Mouse (Mus musculus): ENCODE data around the gene Nkx1-1.

Nkx1-1 gene

DNA sequence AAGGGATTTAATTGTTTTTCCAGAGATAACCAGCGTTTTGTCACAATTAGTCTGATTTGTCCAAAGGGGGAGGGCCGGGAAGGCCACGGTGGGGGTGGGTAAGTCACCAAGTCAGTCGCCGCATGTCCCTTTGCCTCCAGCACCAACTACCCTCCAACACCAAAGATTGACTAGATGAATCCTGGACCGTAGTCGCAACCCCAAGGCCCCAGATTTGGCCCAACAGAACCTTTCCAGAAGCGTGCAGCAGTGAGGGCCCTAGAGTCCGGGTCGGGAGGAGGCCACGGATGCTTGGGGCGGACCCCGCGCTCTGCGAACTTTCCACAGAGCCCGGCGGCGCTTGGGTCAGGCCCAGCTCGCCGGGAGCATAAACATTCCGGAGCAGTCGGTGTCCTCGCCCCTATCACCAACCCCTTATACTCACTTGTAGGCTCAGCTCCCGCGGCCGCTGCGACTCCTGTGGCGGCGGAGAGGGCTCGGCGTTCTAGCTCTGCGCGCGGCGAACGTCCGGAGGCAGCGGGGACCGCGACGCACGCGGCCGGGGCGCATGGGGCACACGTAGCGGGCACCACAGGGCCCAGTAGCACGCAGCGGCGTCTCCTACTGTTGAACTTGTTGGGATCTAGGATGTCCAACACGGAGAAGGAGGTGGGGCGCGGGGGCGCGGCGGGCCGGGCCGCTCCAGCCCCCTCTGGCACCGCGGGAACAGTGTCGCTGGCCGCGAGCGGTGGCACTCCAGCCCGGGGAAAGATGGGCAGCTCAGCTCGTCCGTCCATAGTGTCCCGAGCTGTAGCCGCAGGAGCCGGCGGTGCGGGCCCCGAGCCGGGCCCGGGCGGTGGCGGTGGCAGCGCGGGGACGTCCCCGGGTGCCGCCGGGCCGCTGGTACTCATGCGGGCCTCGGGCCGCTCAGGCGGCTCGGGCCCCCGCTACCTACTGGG, at the start of gene Nkx1-1:
Nkx1-1 (minus strand) TSS at position 776 of the 938 bp plus-strand sequence.
- DNase-seq (ENCODE audit: low spot score in 2 of 2), result no peak

DNA sequence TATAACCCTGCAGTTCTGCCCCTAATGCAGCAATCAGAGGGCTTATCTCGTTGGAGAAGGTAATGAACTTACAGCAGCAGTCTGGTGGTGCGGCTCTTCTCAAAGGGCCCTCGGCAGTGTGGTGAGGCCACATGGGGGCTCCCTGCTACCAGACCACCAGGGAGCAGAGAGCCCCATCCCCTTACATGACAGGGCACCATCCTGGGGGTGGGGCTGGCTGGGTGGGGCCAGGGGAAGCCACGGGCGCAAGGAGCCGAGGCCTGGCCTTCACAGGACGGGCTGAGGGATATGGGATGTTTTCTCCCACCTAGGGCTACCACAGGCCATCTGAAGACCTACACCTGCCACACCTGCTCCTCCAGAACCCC, 47.5 kb upstream of the Nkx1-1 start:
- no peak for DNase-seq (ENCODE audit: low spot score in 2 of 2)

DNA sequence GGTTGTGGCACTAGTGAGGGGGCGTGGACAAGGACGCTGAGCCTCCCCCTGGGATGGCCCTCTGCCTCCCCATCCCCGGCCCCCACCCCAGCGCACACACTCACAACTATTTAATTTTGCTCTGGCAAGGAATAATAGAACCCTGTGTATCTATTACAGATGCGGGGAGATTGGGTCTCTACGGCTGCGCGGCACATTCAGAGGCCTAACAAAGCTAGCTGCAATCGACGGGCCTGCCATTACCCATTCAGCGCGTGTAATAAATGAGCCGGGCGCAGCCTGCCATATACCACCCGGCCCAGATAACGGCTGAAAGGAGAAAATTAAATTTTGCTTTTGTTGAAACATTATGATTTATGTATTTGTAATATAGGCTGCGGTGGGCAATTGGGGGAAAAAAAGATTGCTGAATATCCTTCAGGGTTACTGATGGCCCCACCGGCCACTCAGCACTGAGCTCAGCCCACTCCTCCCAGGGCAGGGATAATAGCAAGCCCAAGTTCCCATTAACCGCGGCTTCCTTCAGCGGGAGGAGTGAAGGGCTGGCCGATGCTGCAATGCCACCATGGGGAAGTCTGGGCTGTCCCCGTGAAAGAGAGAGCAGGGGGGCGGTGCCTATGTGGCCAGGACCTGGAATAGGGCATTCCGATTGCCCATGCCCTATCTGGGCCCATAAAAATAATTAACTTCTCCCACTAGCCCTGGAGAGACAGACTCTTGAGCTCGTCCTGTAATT, 47.0 kb upstream of the Nkx1-1 start:
- DNase-seq (ENCODE audit: low spot score in 2 of 2), result no peak

DNA sequence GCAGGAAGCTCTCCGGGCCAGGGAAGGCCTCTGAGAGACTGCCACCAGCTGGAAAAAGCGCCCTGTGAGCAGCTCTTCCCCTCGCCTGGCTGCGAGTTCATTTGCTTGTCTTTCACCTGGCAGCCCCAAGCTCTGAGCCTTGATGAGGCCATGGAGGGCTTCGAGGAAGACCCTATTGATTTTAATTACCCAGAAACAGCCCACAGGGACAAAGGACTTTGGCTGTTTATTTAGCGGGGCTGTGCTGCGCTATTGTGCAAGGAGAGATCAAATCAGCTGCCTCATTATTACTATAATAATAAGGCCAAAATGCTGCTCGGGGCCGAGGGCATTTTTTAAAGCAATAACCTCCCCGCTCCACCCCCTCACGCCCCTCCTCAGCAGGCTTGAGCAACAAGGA, 31.7 kb upstream of the Nkx1-1 start:
- no peak for DNase-seq (ENCODE audit: low spot score in 2 of 2)

DNA sequence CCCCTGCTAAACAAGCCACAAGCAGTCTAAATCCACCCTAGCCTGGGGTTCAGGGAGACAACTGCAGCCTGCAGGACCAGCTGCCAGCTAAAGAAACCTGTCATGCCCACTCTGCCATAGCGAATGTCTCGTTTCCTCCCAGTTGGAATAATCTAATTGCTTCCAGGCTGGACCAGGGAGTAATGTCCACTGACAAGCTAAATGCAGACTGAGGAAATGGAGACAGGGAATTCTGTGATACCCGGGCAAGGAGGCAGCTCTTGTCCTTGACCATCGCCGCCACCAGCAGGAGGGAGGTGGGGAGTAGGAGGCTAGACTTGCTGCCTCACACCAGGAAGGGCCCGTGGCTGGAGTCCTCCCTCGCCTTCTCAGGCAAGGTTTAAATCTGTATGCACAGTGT, 30.6 kb upstream of the Nkx1-1 start:
- DNase-seq (ENCODE audit: low spot score in 2 of 2), result no peak

DNA sequence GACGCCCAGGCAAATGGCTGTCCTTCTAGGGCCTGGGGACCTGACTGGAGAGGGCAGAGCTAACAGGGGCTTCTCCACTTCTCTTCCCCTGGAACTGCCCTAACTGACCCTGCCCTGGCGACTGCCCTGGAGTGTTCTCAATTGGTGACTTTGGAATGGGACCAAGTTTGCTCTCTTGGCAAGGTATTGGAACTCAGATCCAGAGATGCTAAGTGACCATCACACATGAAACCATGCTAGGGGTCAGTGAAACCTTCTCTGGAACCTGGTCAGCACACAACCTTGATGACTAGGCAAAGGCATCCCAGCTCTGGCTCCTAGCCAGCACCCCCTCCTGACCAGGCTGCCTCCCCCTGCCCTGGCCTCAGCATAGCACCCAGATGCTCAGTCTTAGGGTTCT, 25.3 kb upstream of the Nkx1-1 start:
- DNase-seq (ENCODE audit: low spot score in 2 of 2), result no peak

DNA sequence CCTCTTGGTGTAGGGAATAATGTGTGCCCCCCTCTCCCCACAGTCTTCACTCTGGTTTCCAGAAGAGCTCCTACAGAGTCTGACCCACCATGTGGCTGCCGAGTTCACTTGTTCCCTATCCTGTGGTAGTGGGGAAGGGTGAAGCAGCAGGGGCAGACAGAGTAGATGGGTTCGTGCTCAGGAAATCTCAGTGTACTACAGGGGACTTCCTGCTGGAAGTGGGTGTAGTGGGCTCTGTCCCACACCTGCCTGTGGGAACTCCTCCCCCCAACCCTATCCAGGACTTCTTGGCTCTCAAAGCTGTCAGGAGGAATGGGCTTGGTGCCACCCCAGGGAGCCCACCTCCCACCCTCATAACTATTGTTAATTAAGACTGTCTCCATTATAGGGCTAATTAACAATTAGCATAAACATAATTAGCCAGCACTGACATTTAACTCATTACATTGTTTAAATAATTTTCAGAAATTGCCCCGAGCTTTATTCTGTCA, 24.4 kb upstream of the Nkx1-1 start:
- no peak for DNase-seq (ENCODE audit: low spot score in 2 of 2)

DNA sequence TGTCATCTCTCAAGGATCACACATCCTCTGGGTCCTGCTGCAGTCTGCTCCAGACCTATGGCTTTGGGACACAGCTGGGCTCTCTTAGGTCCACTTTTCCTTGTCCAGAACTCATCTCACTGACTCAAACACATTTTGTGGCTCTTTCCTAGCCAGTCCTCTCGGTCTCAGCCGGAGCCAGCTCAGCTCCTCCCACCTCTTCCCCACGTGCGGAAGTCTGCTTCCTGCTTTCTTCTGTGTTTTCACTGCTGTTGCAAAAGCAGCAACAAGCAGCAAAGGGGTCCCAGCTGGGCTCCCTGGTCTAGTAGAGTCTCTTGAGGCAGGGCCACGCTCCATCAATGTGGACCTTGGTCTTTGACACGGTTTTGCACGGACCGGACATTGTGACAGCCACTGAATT, 22.0 kb upstream of the Nkx1-1 start:
- no peak for DNase-seq (ENCODE audit: low spot score in 2 of 2)

DNA sequence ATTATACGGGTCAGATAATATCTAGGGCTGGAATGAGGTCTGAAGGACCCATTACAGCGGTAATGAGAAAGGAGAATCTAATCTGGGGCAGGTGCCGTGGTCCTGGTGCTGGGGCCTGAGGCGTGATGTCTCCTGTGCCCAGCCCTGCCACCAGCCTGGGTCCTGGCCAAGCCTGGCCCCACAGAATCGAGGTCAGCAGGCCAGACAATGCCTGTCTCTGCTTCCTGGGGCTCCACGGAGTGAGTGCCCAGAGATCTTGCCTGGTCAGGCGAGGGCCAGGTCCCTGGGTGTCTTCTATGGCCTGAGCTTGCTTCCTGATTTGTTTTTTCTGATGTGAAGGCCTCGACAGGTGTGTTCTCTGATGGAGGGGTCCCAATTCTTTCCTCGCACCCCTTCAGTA, 10.0 kb upstream of the Nkx1-1 start:
- no peak for DNase-seq (ENCODE audit: low spot score in 2 of 2)

DNA sequence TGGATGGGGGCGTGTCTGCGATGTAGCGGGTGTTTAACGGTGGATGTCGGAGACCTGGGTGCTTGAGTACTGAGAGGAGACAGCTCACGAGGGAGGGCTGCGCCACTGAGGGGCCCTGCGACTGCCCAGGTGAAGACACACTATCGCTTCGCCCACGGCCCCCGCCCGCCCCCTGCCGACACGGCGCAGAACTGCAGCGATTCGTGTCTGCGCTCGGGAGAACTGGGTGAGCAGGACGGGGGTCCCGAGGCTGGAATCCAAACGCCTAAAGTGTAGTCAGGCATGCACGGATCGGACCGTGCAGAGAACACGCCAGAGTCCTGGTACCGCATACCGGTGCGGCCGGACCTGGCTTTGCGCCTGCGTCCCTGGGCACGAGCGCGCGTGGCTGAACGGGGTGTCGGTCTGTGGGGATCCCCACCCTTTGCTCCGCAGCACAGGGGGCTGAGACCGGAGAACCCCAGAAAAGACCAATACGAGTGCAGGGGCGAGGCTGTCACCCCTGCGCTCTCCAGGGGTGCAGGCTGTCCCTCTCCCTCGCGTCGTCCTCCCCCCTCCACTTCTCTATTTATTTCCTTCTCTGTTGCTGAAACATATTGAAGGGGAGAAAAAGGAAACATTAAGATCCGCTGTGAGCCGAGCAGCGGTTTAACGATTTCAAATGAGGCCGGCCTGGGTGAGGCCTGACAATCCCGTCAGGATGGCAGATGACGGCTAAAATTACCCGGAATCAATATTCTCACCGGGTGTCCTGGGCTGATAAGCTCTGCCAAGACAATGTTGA, 9.3 kb upstream of the Nkx1-1 start:
- peak in 1 of 2 experiments; percentile 26 for DNase-seq (ENCODE audit: low spot score in 2 of 2)

DNA sequence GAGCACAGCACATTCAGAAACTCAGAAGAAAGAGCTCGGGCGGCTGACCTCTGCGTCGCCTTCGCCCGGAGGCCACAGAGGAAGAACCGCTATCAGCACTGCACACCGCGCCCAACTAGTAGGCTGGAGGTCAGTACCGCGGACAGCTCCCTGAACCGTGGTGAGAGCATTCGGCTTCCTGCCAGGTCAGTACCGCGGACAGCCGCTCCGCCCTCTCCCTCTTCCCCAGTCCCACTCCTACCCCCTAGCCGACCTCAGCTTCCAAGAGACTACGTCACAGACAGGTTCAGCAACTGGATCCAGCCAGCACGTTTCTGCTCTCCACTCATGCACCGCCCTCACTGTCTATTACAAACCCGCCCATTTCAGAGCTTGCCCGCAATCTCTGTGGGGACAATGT, 4.4 kb upstream of the Nkx1-1 start:
- DNase-seq (ENCODE audit: low spot score in 2 of 2), result peak; percentile 31 to 62

DNA sequence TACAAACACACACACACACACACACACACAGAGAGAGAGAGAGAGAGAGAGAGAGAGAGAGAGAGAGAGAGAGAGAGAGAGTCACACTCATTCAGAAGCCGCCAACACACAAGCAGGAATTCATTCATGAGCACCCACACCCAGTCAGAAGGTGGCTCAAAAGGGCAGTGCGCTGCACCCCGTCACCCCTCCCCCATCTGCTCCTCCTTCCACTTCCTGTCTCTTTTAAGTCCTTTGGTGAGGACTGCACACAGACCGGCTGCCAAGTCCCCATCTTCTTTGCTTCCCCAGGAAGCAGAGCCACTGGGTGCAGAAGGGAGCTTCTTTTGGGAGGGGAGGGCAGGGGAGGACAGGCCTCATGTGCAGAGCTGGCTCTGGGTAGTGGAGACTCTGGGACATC, 2.2 kb upstream of the Nkx1-1 start:
- no peak for DNase-seq (ENCODE audit: low spot score in 2 of 2)

DNA sequence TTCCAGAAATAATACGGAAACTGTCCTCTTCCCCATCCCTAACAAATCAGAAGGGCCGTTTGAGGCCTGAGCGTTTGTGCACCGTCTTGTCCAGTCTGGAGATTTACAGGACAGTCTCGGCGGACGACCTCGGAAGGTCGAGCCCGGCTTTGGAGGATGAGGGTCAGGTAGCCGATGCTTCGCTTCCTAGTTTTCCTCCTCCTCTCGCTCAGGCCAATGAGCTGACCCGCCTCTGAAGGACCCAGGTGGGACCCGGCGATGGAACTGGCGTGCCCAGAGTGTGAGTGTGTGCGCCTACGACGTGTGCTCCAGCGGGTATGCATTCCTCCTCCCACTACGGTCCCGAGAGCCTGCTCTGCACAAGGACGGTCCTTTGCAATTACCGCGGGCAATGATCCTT, 1.4 kb upstream of the Nkx1-1 start:
- DNase-seq (ENCODE audit: low spot score in 2 of 2), result no peak

DNA sequence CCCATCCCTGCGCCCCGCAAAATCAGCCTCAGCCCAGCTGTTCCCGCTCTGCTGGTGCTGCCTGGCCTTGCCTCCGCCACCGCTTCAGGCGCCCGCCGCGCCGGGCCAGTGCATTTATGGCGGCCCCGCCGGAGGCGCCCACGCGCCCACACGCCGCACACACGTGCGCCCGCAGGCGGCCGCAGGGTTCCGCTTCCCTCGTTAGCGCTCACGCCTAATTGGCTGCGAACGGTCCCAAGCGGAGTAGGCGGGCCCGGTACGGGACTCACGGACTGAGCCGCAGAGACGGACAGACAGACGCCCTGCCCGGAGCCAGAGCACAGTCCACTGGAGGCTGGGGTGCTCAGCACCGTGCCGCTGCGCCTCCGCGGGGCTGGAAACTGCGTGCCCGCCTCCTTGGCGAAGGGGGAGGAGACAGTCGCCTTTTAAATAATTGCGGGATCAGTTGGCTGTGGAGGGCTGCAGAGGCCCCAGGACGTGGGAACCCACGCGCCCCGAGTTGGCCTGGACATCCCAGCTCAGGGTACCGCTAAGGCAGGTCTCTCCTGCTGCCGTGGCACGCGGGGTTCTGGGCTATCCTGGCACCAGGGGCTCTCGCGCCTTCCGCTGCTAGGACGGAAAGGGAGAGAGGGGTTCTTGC, 485 bp upstream of the Nkx1-1 start:
- no peak for DNase-seq (ENCODE audit: low spot score in 2 of 2)

DNA sequence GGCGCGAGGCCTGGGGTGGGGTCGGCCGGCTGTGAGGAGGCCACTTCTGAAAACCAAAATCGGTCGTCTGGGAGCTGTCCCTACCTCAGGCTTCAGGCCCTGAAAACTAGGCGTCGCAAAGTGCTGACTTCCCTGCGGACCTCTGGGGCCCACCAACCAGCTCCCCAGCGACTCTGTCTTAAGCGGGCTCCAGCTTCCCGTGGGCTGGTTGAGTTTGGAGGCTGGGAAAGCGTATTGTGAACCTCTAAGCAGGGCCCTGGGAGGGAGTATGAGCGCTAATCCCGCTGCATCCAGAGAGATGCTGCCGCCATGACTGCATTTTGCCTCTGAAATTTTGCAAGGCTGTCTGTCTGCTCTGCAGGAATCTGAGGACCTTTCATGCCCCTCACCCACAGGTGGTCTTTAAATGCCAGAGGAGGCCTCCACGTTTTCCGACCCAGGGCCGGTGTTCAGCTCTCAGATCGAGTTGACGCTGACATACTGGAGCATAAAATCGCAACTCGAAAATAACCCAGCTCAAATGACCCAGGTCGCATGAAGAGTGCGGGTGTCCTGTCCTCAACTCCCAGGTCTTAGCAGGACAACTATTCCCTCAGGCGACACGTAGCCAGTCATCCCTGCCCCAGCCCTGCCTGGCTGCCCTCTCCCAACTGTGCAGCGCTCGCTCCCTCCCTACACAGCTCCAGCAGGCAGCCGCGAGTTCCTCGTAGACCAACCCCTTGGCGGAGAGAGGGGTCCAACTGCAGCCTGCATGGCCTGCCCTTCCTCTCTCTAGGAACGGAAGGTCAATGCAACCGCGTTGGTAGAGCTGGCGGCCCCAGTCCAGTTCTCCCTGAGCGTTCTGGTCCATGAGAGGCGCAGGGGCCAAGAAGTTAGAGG, 1.5 kb downstream of the Nkx1-1 start:
- DNase-seq (ENCODE audit: low spot score in 2 of 2), result no peak

DNA sequence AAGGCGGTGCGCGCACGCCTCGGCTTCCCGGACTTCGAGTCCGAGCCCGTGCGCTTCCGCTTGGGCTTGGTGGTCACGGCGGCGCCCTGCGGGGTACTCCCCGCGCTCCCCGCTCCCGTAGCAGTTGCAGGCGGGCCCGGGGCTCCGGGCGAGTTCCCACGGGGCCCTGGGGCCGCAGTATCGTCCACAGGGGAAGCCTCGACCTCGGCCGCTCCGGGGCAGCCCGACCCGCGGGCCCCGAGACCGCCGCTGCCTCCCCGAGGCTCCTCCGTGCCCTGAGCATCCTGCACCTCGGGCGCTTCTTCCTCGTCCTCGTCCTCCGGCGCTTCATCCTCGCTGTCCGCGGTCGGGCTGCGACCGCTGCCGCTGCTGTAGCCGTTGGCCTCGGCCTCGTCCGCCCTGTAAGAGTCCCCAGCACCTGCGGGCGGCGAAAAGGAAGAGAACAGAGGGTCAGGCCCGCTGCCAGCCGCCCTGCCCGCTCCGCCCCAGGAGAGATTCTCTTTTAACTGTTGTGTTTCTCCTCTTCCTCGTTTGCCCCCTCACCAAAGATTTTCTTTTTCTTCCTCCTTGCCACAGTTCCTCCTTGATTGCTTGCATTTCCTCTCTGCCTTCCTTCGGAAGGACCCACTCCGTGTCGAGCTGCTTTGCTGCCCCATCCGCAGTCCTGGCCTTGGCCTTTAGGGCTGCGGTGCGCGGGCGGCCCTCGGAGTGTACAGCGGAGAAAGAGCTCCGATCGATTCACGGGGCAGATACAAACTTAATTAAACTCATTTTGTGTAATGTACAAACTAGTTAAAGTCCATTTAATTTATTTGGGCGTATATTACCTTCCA, 2.4 kb downstream of the Nkx1-1 start:
- DNase-seq (ENCODE audit: low spot score in 2 of 2), result no peak

DNA sequence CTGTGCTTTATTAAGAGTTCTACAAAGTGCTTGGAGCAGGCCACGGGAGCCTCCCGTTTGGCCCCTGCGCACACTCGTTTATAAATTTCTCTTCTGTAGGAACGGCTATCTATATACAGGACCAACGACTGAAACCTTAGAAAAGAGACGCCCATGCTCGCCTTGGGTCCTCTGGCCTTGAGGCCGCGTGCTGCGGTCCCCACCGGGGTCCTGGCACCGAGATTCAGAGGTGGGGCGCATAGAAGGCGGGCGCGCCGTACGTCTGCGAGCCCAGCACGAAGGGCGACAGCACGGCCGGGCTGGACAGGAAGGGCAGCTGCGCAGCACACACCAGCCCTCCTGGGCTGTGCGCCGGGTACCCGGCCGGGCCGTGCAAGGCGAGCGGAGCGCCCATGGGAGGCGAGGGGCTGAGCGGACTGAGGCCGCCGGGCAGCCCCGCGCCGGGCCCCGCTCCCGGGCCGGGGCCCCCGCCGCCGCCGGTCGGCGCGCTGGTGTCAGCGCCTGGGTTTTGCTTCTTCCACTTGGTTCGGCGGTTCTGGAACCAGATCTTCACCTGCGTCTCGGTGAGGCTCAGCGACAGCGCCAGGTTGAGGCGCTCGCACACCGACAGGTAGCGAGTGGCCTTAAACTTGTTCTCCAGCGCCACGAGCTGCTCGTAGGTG, 3.1 kb downstream of the Nkx1-1 start:
- no peak for DNase-seq (ENCODE audit: low spot score in 2 of 2)

DNA sequence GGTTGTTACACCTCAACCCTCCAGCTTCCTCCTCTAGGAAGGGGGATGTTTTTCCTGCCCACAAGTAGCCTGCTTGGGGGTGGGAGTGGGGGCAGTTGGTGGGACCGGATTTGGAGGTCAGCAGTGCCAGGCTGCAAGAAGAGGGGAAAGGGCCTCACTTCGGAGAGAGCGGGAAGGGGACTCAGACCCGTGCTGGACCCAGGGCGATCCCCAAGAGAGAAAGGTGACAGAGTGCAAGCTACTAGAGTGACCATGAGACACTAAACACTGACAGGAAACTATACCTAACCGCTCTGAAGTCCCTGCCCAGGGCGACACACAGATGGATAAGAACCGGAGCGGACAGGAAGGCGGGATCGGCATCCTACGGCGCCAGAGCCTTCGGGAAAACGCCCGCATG, 3.7 kb downstream of the Nkx1-1 start:
- no peak for DNase-seq (ENCODE audit: low spot score in 2 of 2)

DNA sequence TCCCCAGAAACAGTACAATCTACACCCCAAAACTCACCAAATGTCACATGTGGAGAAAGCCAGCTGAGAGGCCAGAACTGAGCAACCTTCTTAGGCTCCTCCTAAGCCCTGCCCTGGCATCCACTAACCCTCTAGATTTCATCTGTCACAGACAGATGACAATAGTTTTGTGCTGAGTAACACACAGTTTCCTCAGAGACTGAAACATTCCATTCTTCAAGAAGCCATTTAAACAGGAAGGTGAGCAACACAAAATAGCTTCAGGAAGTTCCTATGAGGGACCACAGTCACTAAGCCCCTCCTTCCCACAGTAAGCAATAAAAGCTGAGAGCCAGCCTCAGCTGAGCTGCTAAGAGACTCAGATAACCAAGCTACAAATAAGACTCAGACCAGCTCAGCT, 6.3 kb downstream of the Nkx1-1 start:
- DNase-seq (ENCODE audit: low spot score in 2 of 2), result no peak

All from frontal cortex, postnatal 10 days (tissue).